Mouse (Mus musculus) heart, embryonic 13.5 days (tissue): ENCODE results near the gene Vapb. TPM values are rescaled to one million over a fixed set of nuclear protein-coding genes. Genes with fewer than 3 reads are reported as not detected.

Experiments used
- ATAC-seq: fragments of 200-750 bp; cut with Nextera tagmentation; 2 replicates; pipeline ENCODE4 v1.8.0; 2017; ENCODE audit warnings: moderate TSS enrichment; ENCODE audit not compliant: insufficient number of reproducible peaks, low FRiP score, low TSS enrichment; ENCODE audit errors: extremely low read depth
- H3K27ac ChIP-seq: fragments of 300-500 bp; sonication (generic); replicated peaks from 2 replicates; pipeline ENCODE4 v1.5.1; 2015; ENCODE audit warnings: moderate library complexity, mild to moderate bottlenecking, inconsistent platforms
- H3K27me3 ChIP-seq: fragments of 300-500 bp; sonication (generic); replicated peaks from 2 replicates; pipeline ENCODE4 v1.6.1; 2015; ENCODE audit warnings: mild to moderate bottlenecking, inconsistent platforms
- H3K36me3 ChIP-seq: fragments of 300-500 bp; sonication (generic); 2 replicates; pipeline ENCODE4 v1.6.1; 2015; ENCODE audit warnings: mild to moderate bottlenecking, inconsistent platforms
- H3K4me1 ChIP-seq: fragments of 300-500 bp; sonication (generic); 2 replicates; pipeline ENCODE4 v1.6.1; 2015; ENCODE audit warnings: inconsistent platforms
- H3K4me2 ChIP-seq: fragments of 300-500 bp; sonication (generic); 2 replicates; pipeline ENCODE4 v1.6.1; 2015; ENCODE audit warnings: inconsistent platforms, mild to moderate bottlenecking, moderate library complexity
- H3K4me3 ChIP-seq: fragments of 300-500 bp; sonication (generic); 2 replicates; pipeline ENCODE4 v1.5.1; 2015; ENCODE audit warnings: moderate library complexity, mild to moderate bottlenecking, inconsistent platforms
- H3K9ac ChIP-seq: fragments of 300-500 bp; sonication (generic); 2 replicates; pipeline ENCODE4 v1.6.1; 2015; ENCODE audit warnings: inconsistent platforms, mild to moderate bottlenecking, moderate library complexity
- H3K9me3 ChIP-seq: fragments of 300-500 bp; sonication (generic); 2 replicates; pipeline ENCODE4 v1.6.1; 2016; ENCODE audit warnings: inconsistent platforms
- WGBS: fragments of 180-500 bp; shearing (Covaris S2); methylation state at CpG from one replicate; pipeline ENCODE4 v1.1.7; 2015; ENCODE audit warnings: mixed read lengths; 5-methylcytosine and 5-hydroxymethylcytosine counted together
- polyA plus RNA-seq: library from polyadenylated mRNA; unstranded; fragments of >200 nt; fragmentation: Nextera tagmentation; extraction: Ambion mirVana; gene quantifications from 2 replicates; pipeline ENCODE4 v1.2.1, GENCODE M21; 2015

The Vapb gene
- polyA plus RNA-seq, 1 experiment from 2014 or later, result 8.2 TPM

- Histone ChIP-seq H3K9me3 (no peaks in the 10 kb centered on the region), H3K27me3 (no peaks in the 10 kb centered on the region), H3K4me1 (peaks cover 26% of the 10 kb centered on the region), H3K4me2 (no peak overlapping the region), H3K4me3 (no peak overlapping the region), H3K36me3 (no peaks in the 10 kb centered on the region), H3K27ac (no peak overlapping the region), H3K9ac (no peak overlapping the region)
- 63% methylated on average over 21 of the region's 21 CpGs for WGBS
- no peak for ATAC-seq
Measured at GRCm38 (mm10) chr2:173794531-173795510, 57.5 kb downstream of the Vapb start.

- Histone ChIP-seq H3K9me3 (no peaks in the 10 kb centered on the region), H3K4me3 (no peak overlapping the region), H3K27ac (no peak overlapping the region), H3K4me2 (no peak overlapping the region), H3K4me1 (peaks cover 15% of the 10 kb centered on the region), H3K27me3 (no peaks in the 10 kb centered on the region), H3K36me3 (no peaks in the 10 kb centered on the region), H3K9ac (no peak overlapping the region)
- WGBS, result 74% methylated on average over 15 of the region's 15 CpGs
- ATAC-seq, result no peak
Measured at GRCm38 (mm10) chr2:173795801-173796673, 58.7 kb downstream of the Vapb start.

GRCm38 (mm10) chr2:173796674-173796963, 59.3 kb downstream of the Vapb start:
- peaks cover 19% of the 10 kb centered on the region for H3K4me1 ChIP-seq
- no peak overlapping the region for H3K4me2 ChIP-seq
- H3K27me3 ChIP-seq, result no peaks in the 10 kb centered on the region
- no peak for ATAC-seq
- no peak overlapping the region for H3K9ac ChIP-seq
- H3K36me3 ChIP-seq, result no peaks in the 10 kb centered on the region
- no peak overlapping the region for H3K4me3 ChIP-seq
- H3K27ac ChIP-seq, result no peak overlapping the region
- 72% methylated on average over 4 of the region's 4 CpGs for WGBS
- H3K9me3 ChIP-seq, result no peaks in the 10 kb centered on the region

- Histone ChIP-seq H3K36me3 (no peaks in the 10 kb centered on the region), H3K4me2 (no peak overlapping the region), H3K4me1 (peaks cover 30% of the 10 kb centered on the region), H3K27ac (no peak overlapping the region), H3K9me3 (no peaks in the 10 kb centered on the region), H3K9ac (no peak overlapping the region), H3K4me3 (no peak overlapping the region), H3K27me3 (no peaks in the 10 kb centered on the region)
- 78% methylated on average over 1 of the region's 1 CpGs for WGBS
- ATAC-seq, result no peak
Measured at GRCm38 (mm10) chr2:173799513-173799912, 62.2 kb downstream of the Vapb start.

GRCm38 (mm10) chr2:173800566-173800965, 63.3 kb downstream of the Vapb start:
- H3K4me1 ChIP-seq, result peaks cover 21% of the 10 kb centered on the region
- H3K4me2 ChIP-seq, result no peak overlapping the region
- no peak for ATAC-seq
- H3K9ac ChIP-seq, result no peak overlapping the region
- no peak overlapping the region for H3K4me3 ChIP-seq
- WGBS, result 89% methylated on average over 9 of the region's 9 CpGs
- H3K27me3 ChIP-seq, result no peaks in the 10 kb centered on the region
- no peaks in the 10 kb centered on the region for H3K36me3 ChIP-seq
- no peak overlapping the region for H3K27ac ChIP-seq
- H3K9me3 ChIP-seq, result no peaks in the 10 kb centered on the region

- Histone ChIP-seq H3K36me3 (no peaks in the 10 kb centered on the region), H3K27ac (no peak overlapping the region), H3K4me3 (no peak overlapping the region), H3K4me1 (peaks cover 26% of the 10 kb centered on the region), H3K27me3 (no peaks in the 10 kb centered on the region), H3K9me3 (no peaks in the 10 kb centered on the region), H3K9ac (no peak overlapping the region), H3K4me2 (no peak overlapping the region)
- ATAC-seq, result 0 out of 2 replicates have a peak, but pooled peaks have one; percentile 27
- 28% methylated on average over 11 of the region's 11 CpGs for WGBS
Measured at GRCm38 (mm10) chr2:173801405-173801876, 64.1 kb downstream of the Vapb start.

- 72% methylated on average over 4 of the region's 4 CpGs for WGBS
- no peak for ATAC-seq
- H3K27me3 ChIP-seq, result no peaks in the 10 kb centered on the region
- H3K36me3 ChIP-seq, result no peaks in the 10 kb centered on the region
- H3K4me3 ChIP-seq, result no peak overlapping the region
- H3K27ac ChIP-seq, result no peak overlapping the region
- H3K4me2 ChIP-seq, result no peak overlapping the region
- H3K4me1 ChIP-seq, result peaks cover 25% of the 10 kb centered on the region
- no peaks in the 10 kb centered on the region for H3K9me3 ChIP-seq
- no peak overlapping the region for H3K9ac ChIP-seq
Measured at GRCm38 (mm10) chr2:173802176-173802575, 64.9 kb downstream of the Vapb start.

GRCm38 (mm10) chr2:173802956-173803355, 65.6 kb downstream of the Vapb start:
- 72% methylated on average over 3 of the region's 3 CpGs for WGBS
- Histone ChIP-seq H3K9me3 (no peaks in the 10 kb centered on the region), H3K36me3 (no peaks in the 10 kb centered on the region), H3K27ac (no peak overlapping the region), H3K9ac (no peak overlapping the region), H3K27me3 (no peaks in the 10 kb centered on the region), H3K4me3 (no peak overlapping the region), H3K4me2 (no peak overlapping the region), H3K4me1 (peaks cover 25% of the 10 kb centered on the region)
- no peak for ATAC-seq

GRCm38 (mm10) chr2:173803827-173804226, 66.5 kb downstream of the Vapb start:
- H3K4me2 ChIP-seq, result no peak overlapping the region
- ATAC-seq, result no peak
- H3K27ac ChIP-seq, result no peak overlapping the region
- H3K9me3 ChIP-seq, result no peaks in the 10 kb centered on the region
- peaks cover 25% of the 10 kb centered on the region for H3K4me1 ChIP-seq
- H3K9ac ChIP-seq, result no peak overlapping the region
- H3K4me3 ChIP-seq, result no peak overlapping the region
- WGBS, result 88% methylated on average over 11 of the region's 11 CpGs
- H3K27me3 ChIP-seq, result no peaks in the 10 kb centered on the region
- no peaks in the 10 kb centered on the region for H3K36me3 ChIP-seq

- H3K9ac ChIP-seq, result no peak overlapping the region
- H3K9me3 ChIP-seq, result no peaks in the 10 kb centered on the region
- no peaks in the 10 kb centered on the region for H3K27me3 ChIP-seq
- H3K4me1 ChIP-seq, result peaks cover 19% of the 10 kb centered on the region
- H3K4me2 ChIP-seq, result no peak overlapping the region
- H3K36me3 ChIP-seq, result no peaks in the 10 kb centered on the region
- no peak overlapping the region for H3K27ac ChIP-seq
- ATAC-seq, result no peak
- WGBS, result 47% methylated on average over 7 of the region's 7 CpGs
- no peak overlapping the region for H3K4me3 ChIP-seq
Measured at GRCm38 (mm10) chr2:173806621-173807020, 69.3 kb downstream of the Vapb start.

GRCm38 (mm10) chr2:173808942-173809341, 71.6 kb downstream of the Vapb start:
- no peak overlapping the region for H3K4me2 ChIP-seq

More at GRCm38 (mm10) chr2:173808942-173809341, 71.6 kb downstream of the Vapb start:
- ATAC-seq, result no peak
- 72% methylated on average over 7 of the region's 7 CpGs for WGBS
- Histone ChIP-seq H3K36me3 (no peaks in the 10 kb centered on the region), H3K27me3 (no peaks in the 10 kb centered on the region), H3K9me3 (no peaks in the 10 kb centered on the region), H3K4me1 (peaks cover 8% of the 10 kb centered on the region), H3K4me3 (no peak overlapping the region), H3K9ac (no peak overlapping the region), H3K27ac (no peak overlapping the region)
